Mouse (Mus musculus) intestine, embryonic 14.5 days (tissue): ENCODE measurements around the gene Myo9a. TPM values are rescaled to one million over a fixed set of nuclear protein-coding genes. Genes with fewer than 3 reads are reported as not detected.
"Not testable (repeated sequence)": the region's sequence is repeated elsewhere in the genome, so short reads cannot be mapped to it uniquely, and the experiment has no call there.

Experiments used
- ATAC-seq: fragments of 200-750 bp; cut with Nextera tagmentation; replicated peaks from 2 replicates; pipeline ENCODE4 v1.8.0; 2017; ENCODE audit warnings: low read depth, moderate number of reproducible peaks, moderate TSS enrichment, moderate library complexity; ENCODE audit not compliant: low FRiP score, low TSS enrichment
- DNase-seq: peaks from one replicate; pipeline ENCODE4 v3.0.0-alpha.2; 2018; ENCODE audit warnings: low spot score
- H3K27ac ChIP-seq: fragments of 300-500 bp; sonication (generic); 2 replicates; pipeline ENCODE4 v1.5.1; 2014; ENCODE audit warnings: low read depth, mild to moderate bottlenecking, control low read depth
- H3K27me3 ChIP-seq: fragments of 300-500 bp; sonication (generic); replicated peaks from 2 replicates; pipeline ENCODE4 v1.6.1; 2014; ENCODE audit warnings: low read length, control low read depth; ENCODE audit not compliant: control insufficient read depth, insufficient read depth
- H3K36me3 ChIP-seq: fragments of 300-500 bp; sonication (generic); 2 replicates; pipeline ENCODE4 v1.6.1; 2014; ENCODE audit warnings: low read length, control low read depth; ENCODE audit not compliant: control insufficient read depth, insufficient read depth
- H3K4me1 ChIP-seq: fragments of 300-500 bp; sonication (generic); replicated peaks from 2 replicates; pipeline ENCODE4 v1.6.1; 2014; ENCODE audit warnings: low read length, control low read depth, mixed read lengths; ENCODE audit not compliant: control insufficient read depth, insufficient read depth
- H3K4me2 ChIP-seq: fragments of 300-500 bp; sonication (generic); 2 replicates; pipeline ENCODE4 v1.6.1; 2014; ENCODE audit warnings: low read length
- H3K4me3 ChIP-seq: fragments of 300-500 bp; sonication (generic); 2 replicates; pipeline ENCODE4 v1.5.1; 2014; ENCODE audit warnings: low read depth, low read length, control low read depth, mixed read lengths
- H3K9ac ChIP-seq: fragments of 300-500 bp; sonication (generic); 2 replicates; pipeline ENCODE4 v1.6.1; 2014; ENCODE audit warnings: mild to moderate bottlenecking, low read length
- H3K9me3 ChIP-seq: fragments of 300-500 bp; sonication (generic); 2 replicates; pipeline ENCODE4 v1.6.1; 2016; ENCODE audit warnings: low read length, control low read depth; ENCODE audit not compliant: control insufficient read depth
- WGBS: fragments of 180-500 bp; shearing (Covaris S2); extraction: QIAGEN DNeasy Blood & Tissue Kit; methylation state at CpG from one replicate; pipeline ENCODE4 v1.1.7; 2014; 5-methylcytosine and 5-hydroxymethylcytosine counted together
- polyA plus RNA-seq: library from polyadenylated mRNA; unstranded; fragments of >200 nt; fragmentation: Nextera tagmentation; extraction: Ambion mirVana; gene quantifications from 2 replicates; pipeline ENCODE4 v1.2.1, GENCODE M21; 2014

Gene Myo9a
- polyA plus RNA-seq, 1 experiment from 2014 or later: 16.7 TPM

GRCm38 (mm10) chr9:59956496-59956895 lies 205.8 kb downstream of the Myo9a start:
- no peaks in the 10 kb centered on the region for H3K9me3 ChIP-seq

DNA sequence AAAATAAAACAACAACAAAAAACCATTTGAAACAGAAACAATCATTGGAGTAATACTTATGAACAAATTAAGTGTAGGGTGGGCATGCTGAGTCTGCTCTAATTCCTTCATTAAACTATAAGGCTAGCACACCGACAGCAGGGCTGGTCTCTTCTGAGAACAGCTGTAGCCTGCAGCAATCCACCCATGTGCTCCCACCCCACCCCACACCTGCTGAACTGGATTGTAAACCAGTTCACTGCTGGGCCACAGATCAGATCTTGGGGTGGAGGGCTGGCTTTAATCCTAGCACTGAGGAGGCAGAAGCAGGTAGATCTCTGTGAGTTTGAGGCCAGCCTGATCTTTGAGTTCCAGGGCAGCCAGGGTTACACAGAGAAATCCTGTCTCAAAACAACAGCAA lies 207.4 kb downstream of the Myo9a start:
- not testable (repeated sequence) for H3K36me3 ChIP-seq, H3K4me1 ChIP-seq, H3K9me3 ChIP-seq, ATAC-seq, H3K27me3 ChIP-seq, H3K4me3 ChIP-seq, DNase-seq, H3K9ac ChIP-seq, H3K4me2 ChIP-seq
- 68% methylated on average over 1 of the region's 1 CpGs for WGBS
- 0 out of 2 replicates have a peak overlapping the region, but pooled peaks have one; percentile 16 for H3K27ac ChIP-seq

More at GRCm38 (mm10) chr9:59956496-59956895, 205.8 kb downstream of the Myo9a start:
- no peaks in the 10 kb centered on the region for H3K27me3 ChIP-seq
- H3K36me3 ChIP-seq: no peaks in the 10 kb centered on the region
- DNase-seq (no peak), ATAC-seq (no peak)
- H3K4me2 ChIP-seq: peak overlapping the region; percentile 29
- 0 out of 2 replicates have a peak, but pooled peaks cover 5% of the 10 kb centered on the region for H3K4me1 ChIP-seq
- H3K27ac ChIP-seq: no peak overlapping the region
- peak overlapping the region; percentile 13; the same call in 1 of the 2 replicates for H3K9ac ChIP-seq
- peak overlapping the region; percentile 8; the same call in 1 of the 2 replicates for H3K4me3 ChIP-seq
- WGBS: 29% methylated on average over 6 of the region's 6 CpGs

DNA sequence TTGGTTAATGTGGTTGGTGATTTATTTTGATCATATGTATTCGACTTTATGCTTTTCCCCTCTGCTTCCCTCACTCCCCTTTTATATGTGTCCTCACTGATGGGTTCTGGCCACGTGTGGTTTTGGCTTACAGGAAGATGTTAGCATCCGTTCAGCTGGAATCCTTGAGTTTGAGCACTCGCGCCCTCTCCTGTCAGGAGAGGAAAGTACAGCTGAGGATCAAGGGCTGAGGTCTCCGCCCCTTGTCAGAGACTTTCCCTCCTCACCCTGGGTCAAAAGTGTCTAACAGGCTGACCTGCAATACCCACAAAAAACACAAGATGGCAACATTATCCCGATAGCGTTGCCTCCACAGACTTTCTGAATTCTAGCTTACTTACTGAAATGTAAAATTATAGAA lies 208.6 kb downstream of the Myo9a start:
- H3K27ac ChIP-seq: no peak overlapping the region
- WGBS: 4% methylated on average over 8 of the region's 8 CpGs
- H3K4me3 ChIP-seq: no peak overlapping the region
- 0 out of 2 replicates have a peak, but pooled peaks cover 5% of the 10 kb centered on the region for H3K4me1 ChIP-seq
- H3K9me3 ChIP-seq: no peaks in the 10 kb centered on the region
- H3K36me3 ChIP-seq: no peaks in the 10 kb centered on the region
- ATAC-seq: peak; percentile 61; the same call in 1 of the 2 replicates
- H3K4me2 ChIP-seq: no peak overlapping the region
- peak; percentile 92 for DNase-seq
- no peak overlapping the region for H3K9ac ChIP-seq
- no peaks in the 10 kb centered on the region for H3K27me3 ChIP-seq

DNA sequence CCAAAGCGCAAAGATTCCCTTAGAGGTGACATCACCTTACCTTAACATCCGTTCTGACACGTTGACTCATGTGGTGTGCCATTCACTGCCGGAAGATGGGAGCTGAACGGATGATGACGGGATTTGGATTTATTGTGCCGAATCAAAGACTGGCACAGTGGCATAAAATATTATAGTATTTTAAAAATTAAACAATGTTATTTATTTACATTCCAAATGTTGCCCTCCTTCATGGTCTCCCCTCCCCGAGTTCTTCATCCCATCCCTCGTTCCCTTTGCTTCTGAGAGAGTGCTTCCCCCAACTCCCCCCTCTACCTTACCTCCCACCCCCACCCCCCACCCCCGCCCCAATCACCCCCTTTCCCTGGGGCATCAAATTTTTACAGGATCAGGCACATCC lies 209.9 kb downstream of the Myo9a start, which contains the start of gene Nr2e3:
TSS of gene Nr2e3 (minus strand) at position 101 of the 400 bp plus-strand sequence.
- DNase-seq (no peak), ATAC-seq (no peak)
- Histone ChIP-seq H3K36me3 (no peaks in the 10 kb centered on the region), H3K27ac (no peak within 1 kb of the TSS), H3K9me3 (no peaks in the 10 kb centered on the region), H3K27me3 (no peaks in the 10 kb centered on the region), H3K4me2 (no peak within 1 kb of the TSS), H3K9ac (no peak within 1 kb of the TSS), H3K4me3 (no peak within 1 kb of the TSS), H3K4me1 (0 out of 2 replicates have a peak, but pooled peaks cover 4% of the 10 kb centered on the region)
- WGBS: 82% methylated on average over 10 of the region's 10 CpGs

- Histone ChIP-seq H3K9me3 (no peaks in the 10 kb centered on the region), H3K27me3 (no peaks in the 10 kb centered on the region), H3K4me3 (no peak overlapping the region), H3K36me3 (no peaks in the 10 kb centered on the region), H3K4me1 (no peaks in the 10 kb centered on the region), H3K9ac (no peak overlapping the region), H3K27ac (no peak overlapping the region), H3K4me2 (no peak overlapping the region)
- no peak for DNase-seq
- WGBS: 67% methylated on average over 14 of the region's 14 CpGs
- ATAC-seq: no peak
Observed at GRCm38 (mm10) chr9:59961201-59961955, 210.7 kb downstream of the Myo9a start.

GRCm38 (mm10) chr9:59964367-59964766 lies 213.7 kb downstream of the Myo9a start:
- WGBS: 50% methylated on average over 3 of the region's 3 CpGs
- ATAC-seq (no peak), DNase-seq (no peak)
- no peak overlapping the region for H3K9ac ChIP-seq
- no peak overlapping the region for H3K4me3 ChIP-seq
- H3K9me3 ChIP-seq: no peaks in the 10 kb centered on the region
- no peaks in the 10 kb centered on the region for H3K36me3 ChIP-seq
- no peaks in the 10 kb centered on the region for H3K27me3 ChIP-seq
- no peaks in the 10 kb centered on the region for H3K4me1 ChIP-seq
- H3K4me2 ChIP-seq: no peak overlapping the region
- no peak overlapping the region for H3K27ac ChIP-seq

DNA sequence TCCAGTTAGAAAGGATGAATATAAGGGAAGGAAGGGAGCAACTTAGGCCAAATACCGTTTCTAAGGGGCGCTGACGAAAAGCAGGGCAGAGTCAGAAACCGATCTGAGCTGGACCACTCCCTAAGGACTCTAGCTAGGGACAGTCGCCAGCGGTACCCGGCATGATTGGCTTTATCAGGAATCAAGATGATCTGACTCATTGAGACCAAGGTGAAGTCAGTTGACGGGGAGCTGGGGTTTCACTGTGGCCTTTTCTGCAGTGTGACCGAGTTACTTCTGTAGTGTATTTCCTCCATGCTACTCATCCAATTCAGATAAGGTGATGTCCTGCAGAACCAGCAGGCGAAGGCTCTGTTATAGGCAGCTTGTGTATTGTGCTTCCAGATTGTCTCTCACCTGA lies 214.3 kb downstream of the Myo9a start:
- Histone ChIP-seq H3K27ac (no peak overlapping the region), H3K4me1 (no peaks in the 10 kb centered on the region), H3K9ac (no peak overlapping the region), H3K9me3 (no peaks in the 10 kb centered on the region), H3K27me3 (no peaks in the 10 kb centered on the region), H3K4me2 (no peak overlapping the region), H3K36me3 (no peaks in the 10 kb centered on the region), H3K4me3 (no peak overlapping the region)
- 72% methylated on average over 10 of the region's 10 CpGs for WGBS
- DNase-seq: no peak
- ATAC-seq: no peak

- Histone ChIP-seq H3K27me3 (no peaks in the 10 kb centered on the region), H3K9me3 (no peaks in the 10 kb centered on the region), H3K36me3 (peaks cover 3% of the 10 kb centered on the region; the same call in 1 of the 2 replicates), H3K9ac (no peak overlapping the region), H3K27ac (no peak overlapping the region), H3K4me1 (no peaks in the 10 kb centered on the region), H3K4me3 (no peak overlapping the region), H3K4me2 (no peak overlapping the region)
- ATAC-seq (peak; percentile 72; the same call in 1 of the 2 replicates), DNase-seq (peak; percentile 73)
- 32% methylated on average over 6 of the region's 6 CpGs for WGBS
Observed at GRCm38 (mm10) chr9:59969383-59969782, 218.7 kb downstream of the Myo9a start.

- H3K9me3 ChIP-seq: no peaks in the 10 kb centered on the region
- H3K4me1 ChIP-seq: no peaks in the 10 kb centered on the region
- no peaks in the 10 kb centered on the region for H3K27me3 ChIP-seq
- WGBS: 66% methylated on average over 4 of the region's 4 CpGs
- no peak overlapping the region for H3K27ac ChIP-seq
- no peak overlapping the region for H3K4me3 ChIP-seq
- DNase-seq (no peak), ATAC-seq (no peak)
- no peak overlapping the region for H3K9ac ChIP-seq
- peaks cover 3% of the 10 kb centered on the region for H3K36me3 ChIP-seq
- no peak overlapping the region for H3K4me2 ChIP-seq
Observed at GRCm38 (mm10) chr9:59971263-59971662, 220.6 kb downstream of the Myo9a start.
